Mouse (Mus musculus): ENCODE measurements around the gene Klhl30. TPM values are rescaled to one million over a fixed set of nuclear protein-coding genes. Genes with fewer than 3 reads are reported as not detected.

Gene Klhl30
- polyA plus RNA-seq (2014; fragmentation: Nextera tagmentation; extraction: Ambion mirVana) = 0.17 and 0.64 TPM in 2 replicates

DNA sequence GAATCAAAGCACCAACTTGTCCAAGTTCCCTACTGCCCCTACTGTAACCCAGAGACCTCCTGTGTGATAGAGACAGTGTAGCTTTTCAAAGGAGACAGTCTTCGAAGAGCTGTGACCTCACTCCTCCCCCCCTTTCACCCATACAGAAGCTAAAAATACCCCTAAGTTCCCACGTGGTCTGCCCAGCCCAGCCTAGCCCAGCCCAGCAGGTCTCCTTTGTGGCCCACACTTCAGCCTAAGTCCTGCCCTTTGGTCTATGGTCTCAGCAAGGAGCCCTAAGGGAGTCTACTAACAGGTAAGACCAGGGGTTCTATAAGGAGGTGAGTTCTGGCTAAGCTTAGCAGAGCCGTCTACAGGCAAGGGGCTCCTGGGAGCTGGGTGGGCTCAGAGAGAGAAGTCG is at the start of gene Klhl30:
Gene Klhl30 (plus strand): TSS at position 176 of the 400 bp plus-strand sequence.
- Histone ChIP-seq H3K4me1 (replicated peaks; ENCODE audit: control insufficient read depth, insufficient read depth, low read length) (no peaks in the 10 kb centered on the region), H3K27ac (ENCODE audit: low read depth, low read length) (no peak within 1 kb of the TSS)

GRCm38 (mm10) chr1:91301206-91301920 is 49.5 kb upstream of the Klhl30 start:
- H3K27ac ChIP-seq (ENCODE audit: low read depth, low read length) = peak overlapping the region; percentile 51
- WGBS = 61% methylated on average over 3 of the region's 3 CpGs
- no peaks in the 10 kb centered on the region for H3K27me3 ChIP-seq (replicated peaks; ENCODE audit: control insufficient read depth, insufficient read depth, low read length)
- peaks cover 21% of the 10 kb centered on the region for H3K4me1 ChIP-seq (replicated peaks; ENCODE audit: control insufficient read depth, insufficient read depth, low read length)
- no peaks in the 10 kb centered on the region for H3K9me3 ChIP-seq (ENCODE audit: control insufficient read depth, low read length)
- no peak for DNase-seq (ENCODE audit: low spot score)
- peaks cover 15% of the 10 kb centered on the region for H3K36me3 ChIP-seq (ENCODE audit: control insufficient read depth, insufficient read depth, low read length)
- no peak overlapping the region for H3K4me3 ChIP-seq (ENCODE audit: low read depth, low read length)
- H3K4me2 ChIP-seq = peak overlapping the region; percentile 33
- peak overlapping the region; percentile 9; the same call in 1 of the 2 replicates for H3K9ac ChIP-seq (ENCODE audit: low read depth, low read length)
- no peak for ATAC-seq (replicated peaks; ENCODE audit: low FRiP score)

More for the DNA sequence above, at the start of gene Klhl30:
- 48% methylated on average over 4 of the region's 4 CpGs for WGBS
- no peak for ATAC-seq (replicated peaks; ENCODE audit: low FRiP score)
- no peaks in the 10 kb centered on the region for H3K36me3 ChIP-seq (ENCODE audit: control insufficient read depth, insufficient read depth, low read length)
- H3K9ac ChIP-seq (ENCODE audit: low read depth, low read length) = no peak within 1 kb of the TSS
- DNase-seq (ENCODE audit: low spot score) = no peak
- peaks cover 10% of the 10 kb centered on the region for H3K27me3 ChIP-seq (replicated peaks; ENCODE audit: control insufficient read depth, insufficient read depth, low read length)
- no peaks in the 10 kb centered on the region for H3K9me3 ChIP-seq (ENCODE audit: control insufficient read depth, low read length)
- H3K4me3 ChIP-seq (ENCODE audit: low read depth, low read length) = no peak within 1 kb of the TSS
- H3K4me2 ChIP-seq = no peak within 1 kb of the TSS

- peaks cover 15% of the 10 kb centered on the region for H3K36me3 ChIP-seq (ENCODE audit: control insufficient read depth, insufficient read depth, low read length)
- 91% methylated on average over 3 of the region's 3 CpGs for WGBS
- no peak overlapping the region for H3K9ac ChIP-seq (ENCODE audit: low read depth, low read length)
- H3K9me3 ChIP-seq (ENCODE audit: control insufficient read depth, low read length) = no peaks in the 10 kb centered on the region
- H3K4me1 ChIP-seq (replicated peaks; ENCODE audit: control insufficient read depth, insufficient read depth, low read length) = peaks cover 21% of the 10 kb centered on the region
- H3K27me3 ChIP-seq (replicated peaks; ENCODE audit: control insufficient read depth, insufficient read depth, low read length) = no peaks in the 10 kb centered on the region
- no peak for DNase-seq (ENCODE audit: low spot score)
- ATAC-seq (replicated peaks; ENCODE audit: low FRiP score) = no peak
- H3K4me3 ChIP-seq (ENCODE audit: low read depth, low read length) = no peak overlapping the region
- peak overlapping the region; percentile 51 for H3K27ac ChIP-seq (ENCODE audit: low read depth, low read length)
- no peak overlapping the region for H3K4me2 ChIP-seq
Measured at GRCm38 (mm10) chr1:91302021-91302420, 48.8 kb upstream of the Klhl30 start.

DNA sequence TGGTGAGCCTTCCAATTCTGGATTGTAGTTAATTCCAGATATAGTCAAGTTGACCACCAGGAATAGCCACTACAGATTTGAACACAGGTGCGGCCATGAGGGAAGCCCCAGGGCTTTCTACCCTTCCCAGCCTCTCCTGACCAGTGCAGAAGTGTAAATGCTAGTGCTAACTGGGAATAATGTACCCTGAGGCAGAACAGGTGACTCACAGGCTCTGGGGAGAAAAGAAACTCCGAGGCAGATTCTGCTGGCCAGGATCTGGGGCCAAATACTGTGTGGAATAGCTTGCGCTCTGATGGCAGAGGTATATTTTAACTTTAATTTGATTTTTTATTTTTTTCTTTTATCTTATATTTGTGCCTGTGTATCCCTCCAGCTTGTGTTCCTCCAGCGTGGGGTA is 46.2 kb upstream of the Klhl30 start:
- no peak for DNase-seq (ENCODE audit: low spot score)
- no peak overlapping the region for H3K4me2 ChIP-seq
- peaks cover 12% of the 10 kb centered on the region for H3K4me1 ChIP-seq (replicated peaks; ENCODE audit: control insufficient read depth, insufficient read depth, low read length)
- WGBS = 88% methylated on average over 4 of the region's 4 CpGs
- H3K27me3 ChIP-seq (replicated peaks; ENCODE audit: control insufficient read depth, insufficient read depth, low read length) = no peaks in the 10 kb centered on the region
- peaks cover 29% of the 10 kb centered on the region for H3K36me3 ChIP-seq (ENCODE audit: control insufficient read depth, insufficient read depth, low read length)
- H3K27ac ChIP-seq (ENCODE audit: low read depth, low read length) = no peak overlapping the region
- no peak overlapping the region for H3K4me3 ChIP-seq (ENCODE audit: low read depth, low read length)
- no peak overlapping the region for H3K9ac ChIP-seq (ENCODE audit: low read depth, low read length)
- no peak for ATAC-seq (replicated peaks; ENCODE audit: low FRiP score)
- no peaks in the 10 kb centered on the region for H3K9me3 ChIP-seq (ENCODE audit: control insufficient read depth, low read length)

- Histone ChIP-seq H3K4me3 (ENCODE audit: low read depth, low read length) (no peak overlapping the region), H3K27ac (ENCODE audit: low read depth, low read length) (no peak overlapping the region), H3K4me2 (no peak overlapping the region), H3K27me3 (replicated peaks; ENCODE audit: control insufficient read depth, insufficient read depth, low read length) (no peaks in the 10 kb centered on the region), H3K9ac (ENCODE audit: low read depth, low read length) (no peak overlapping the region), H3K36me3 (ENCODE audit: control insufficient read depth, insufficient read depth, low read length) (peaks cover 46% of the 10 kb centered on the region), H3K9me3 (ENCODE audit: control insufficient read depth, low read length) (no peaks in the 10 kb centered on the region), H3K4me1 (replicated peaks; ENCODE audit: control insufficient read depth, insufficient read depth, low read length) (no peaks in the 10 kb centered on the region)
- WGBS = 93% methylated on average over 13 of the region's 13 CpGs
- DNase-seq (ENCODE audit: low spot score) (no peak), ATAC-seq (replicated peaks; ENCODE audit: low FRiP score) (no peak)
Measured at GRCm38 (mm10) chr1:91309366-91310085, 41.3 kb upstream of the Klhl30 start.

- no peak overlapping the region for H3K27ac ChIP-seq (ENCODE audit: low read depth, low read length)
- no peak overlapping the region for H3K4me2 ChIP-seq
- WGBS = 91% methylated on average over 4 of the region's 4 CpGs
- no peak for ATAC-seq (replicated peaks; ENCODE audit: low FRiP score)
- H3K9ac ChIP-seq (ENCODE audit: low read depth, low read length) = no peak overlapping the region
- peaks cover 28% of the 10 kb centered on the region for H3K36me3 ChIP-seq (ENCODE audit: control insufficient read depth, insufficient read depth, low read length)
- no peaks in the 10 kb centered on the region for H3K27me3 ChIP-seq (replicated peaks; ENCODE audit: control insufficient read depth, insufficient read depth, low read length)
- no peak for DNase-seq (ENCODE audit: low spot score)
- no peaks in the 10 kb centered on the region for H3K4me1 ChIP-seq (replicated peaks; ENCODE audit: control insufficient read depth, insufficient read depth, low read length)
- no peaks in the 10 kb centered on the region for H3K9me3 ChIP-seq (ENCODE audit: control insufficient read depth, low read length)
- H3K4me3 ChIP-seq (ENCODE audit: low read depth, low read length) = no peak overlapping the region
Measured at GRCm38 (mm10) chr1:91312273-91312672, 38.5 kb upstream of the Klhl30 start.

DNA sequence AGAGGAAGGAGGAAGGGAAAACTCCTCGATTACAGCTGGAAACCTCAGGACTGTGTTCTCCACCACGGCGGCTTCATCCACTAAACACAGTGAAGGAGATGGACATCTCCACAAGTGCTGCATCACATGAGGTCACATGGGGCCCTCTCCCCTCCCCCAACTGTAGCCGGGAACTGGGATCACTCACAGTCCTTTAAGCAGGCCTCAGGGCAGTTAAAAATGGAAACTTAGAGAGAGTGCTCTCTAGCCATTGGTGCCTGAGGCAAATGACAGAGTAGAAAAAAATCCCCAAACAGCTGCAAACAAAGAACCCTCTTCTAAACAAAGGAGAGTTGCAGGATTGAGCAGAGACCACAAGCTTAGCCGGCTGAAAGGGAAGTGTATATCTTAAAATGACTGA is 37.6 kb upstream of the Klhl30 start:
- ATAC-seq (replicated peaks; ENCODE audit: low FRiP score) (no peak), DNase-seq (ENCODE audit: low spot score) (no peak)
- 65% methylated on average over 5 of the region's 5 CpGs for WGBS
- no peak overlapping the region for H3K27ac ChIP-seq (ENCODE audit: low read depth, low read length)
- no peaks in the 10 kb centered on the region for H3K27me3 ChIP-seq (replicated peaks; ENCODE audit: control insufficient read depth, insufficient read depth, low read length)
- peaks cover 22% of the 10 kb centered on the region; the same call in 1 of the 2 replicates for H3K36me3 ChIP-seq (ENCODE audit: control insufficient read depth, insufficient read depth, low read length)
- no peak overlapping the region for H3K4me2 ChIP-seq
- H3K9me3 ChIP-seq (ENCODE audit: control insufficient read depth, low read length) = no peaks in the 10 kb centered on the region
- H3K9ac ChIP-seq (ENCODE audit: low read depth, low read length) = no peak overlapping the region
- no peaks in the 10 kb centered on the region for H3K4me1 ChIP-seq (replicated peaks; ENCODE audit: control insufficient read depth, insufficient read depth, low read length)
- H3K4me3 ChIP-seq (ENCODE audit: low read depth, low read length) = no peak overlapping the region

DNA sequence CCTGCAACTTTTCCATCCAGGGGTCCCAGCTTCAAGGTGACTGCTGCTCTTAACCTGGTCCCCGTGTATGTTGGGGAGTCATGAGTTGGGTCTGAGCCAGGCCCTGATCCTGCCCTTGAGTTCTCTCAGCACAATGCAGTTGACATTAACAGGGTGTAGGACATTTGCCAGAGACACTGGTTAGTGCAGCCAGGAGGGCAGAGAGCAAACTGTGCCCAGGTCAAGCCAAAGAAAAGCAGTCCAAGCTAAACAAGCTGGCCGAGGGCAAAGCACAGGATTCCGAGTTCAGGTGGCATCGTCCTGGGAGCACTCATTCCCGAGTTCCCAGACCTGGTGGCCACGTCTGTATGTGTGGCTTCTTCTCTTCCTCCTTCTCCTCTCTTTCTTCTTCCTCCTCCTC is 33.2 kb upstream of the Klhl30 start:
- ATAC-seq (replicated peaks; ENCODE audit: low FRiP score) = no peak
- 79% methylated on average over 6 of the region's 6 CpGs for WGBS
- DNase-seq (ENCODE audit: low spot score) = no peak

More for the DNA sequence above, 33.2 kb upstream of the Klhl30 start:
- Histone ChIP-seq H3K36me3 (ENCODE audit: control insufficient read depth, insufficient read depth, low read length) (no peaks in the 10 kb centered on the region), H3K27ac (ENCODE audit: low read depth, low read length) (no peak overlapping the region), H3K4me1 (replicated peaks; ENCODE audit: control insufficient read depth, insufficient read depth, low read length) (peaks cover 10% of the 10 kb centered on the region), H3K4me3 (ENCODE audit: low read depth, low read length) (no peak overlapping the region), H3K27me3 (replicated peaks; ENCODE audit: control insufficient read depth, insufficient read depth, low read length) (no peaks in the 10 kb centered on the region), H3K9me3 (ENCODE audit: control insufficient read depth, low read length) (no peaks in the 10 kb centered on the region), H3K9ac (ENCODE audit: low read depth, low read length) (no peak overlapping the region), H3K4me2 (no peak overlapping the region)

Data from liver, embryonic 11.5 days (tissue).